Mouse (Mus musculus): Measurements from ENCODE around the gene Igf1r.

Gene Igf1r

DNA sequence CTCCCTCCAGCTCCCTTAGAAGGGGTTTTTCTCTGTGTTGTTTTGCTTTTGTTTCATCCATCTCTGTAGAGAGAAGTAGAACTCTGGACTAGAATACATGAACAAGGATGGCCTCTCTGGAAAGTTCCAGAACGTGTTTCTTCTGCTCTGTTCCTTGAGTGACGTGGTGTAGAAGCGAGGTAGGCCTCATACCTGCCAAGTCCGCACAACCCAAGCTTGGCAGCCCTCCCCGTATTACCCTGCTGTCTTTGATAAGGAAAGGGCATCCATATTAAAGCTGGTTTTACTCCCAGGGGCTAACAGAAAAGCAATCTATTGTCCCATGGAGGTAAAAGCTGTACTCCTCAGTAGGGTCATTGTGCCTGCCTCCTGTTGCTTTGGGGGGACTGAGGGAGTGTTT lies 164.9 kb downstream of the Igf1r start:
- DNase-seq (ENCODE audit: low read depth, low spot score): no peak

GRCm38 (mm10) chr7:68117981-68118380 lies 165.4 kb downstream of the Igf1r start:
- DNase-seq (ENCODE audit: low read depth, low spot score): no peak

DNA sequence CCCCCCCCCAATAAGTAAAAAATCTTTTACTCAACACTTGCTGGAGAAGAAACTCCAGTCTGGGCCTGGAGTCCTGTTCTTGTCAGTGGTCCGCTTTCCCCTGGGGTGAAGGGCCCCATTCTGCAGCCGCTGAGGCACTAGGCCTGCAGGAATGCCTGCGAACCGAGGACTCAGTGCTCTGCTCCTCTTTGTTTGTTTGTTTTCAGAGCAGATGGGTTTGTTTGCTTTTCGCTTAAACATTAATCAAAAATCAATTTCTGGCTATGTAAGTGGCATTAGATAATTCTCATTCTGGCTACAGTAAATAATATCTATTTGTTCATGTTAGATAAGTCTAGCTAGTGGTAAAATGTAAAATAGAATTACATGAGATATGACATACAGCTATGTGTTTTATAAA lies 167.0 kb downstream of the Igf1r start:
- DNase-seq (ENCODE audit: low read depth, low spot score): no peak

GRCm38 (mm10) chr7:68122418-68122817 lies 169.8 kb downstream of the Igf1r start:
- DNase-seq (ENCODE audit: low read depth, low spot score): no peak

GRCm38 (mm10) chr7:68125347-68125746 lies 172.7 kb downstream of the Igf1r start:
- DNase-seq (ENCODE audit: low read depth, low spot score): no peak

GRCm38 (mm10) chr7:68127799-68128261 lies 175.2 kb downstream of the Igf1r start:
- peak; percentile 55 for DNase-seq (ENCODE audit: low read depth, low spot score)

- no peak for DNase-seq (ENCODE audit: low read depth, low spot score)
These were observed 175.6 kb downstream of the Igf1r start for GRCm38 (mm10) chr7:68128271-68128674.

- DNase-seq (ENCODE audit: low read depth, low spot score): peak; percentile 95
These were observed 176.5 kb downstream of the Igf1r start for GRCm38 (mm10) chr7:68129077-68129511.

DNA sequence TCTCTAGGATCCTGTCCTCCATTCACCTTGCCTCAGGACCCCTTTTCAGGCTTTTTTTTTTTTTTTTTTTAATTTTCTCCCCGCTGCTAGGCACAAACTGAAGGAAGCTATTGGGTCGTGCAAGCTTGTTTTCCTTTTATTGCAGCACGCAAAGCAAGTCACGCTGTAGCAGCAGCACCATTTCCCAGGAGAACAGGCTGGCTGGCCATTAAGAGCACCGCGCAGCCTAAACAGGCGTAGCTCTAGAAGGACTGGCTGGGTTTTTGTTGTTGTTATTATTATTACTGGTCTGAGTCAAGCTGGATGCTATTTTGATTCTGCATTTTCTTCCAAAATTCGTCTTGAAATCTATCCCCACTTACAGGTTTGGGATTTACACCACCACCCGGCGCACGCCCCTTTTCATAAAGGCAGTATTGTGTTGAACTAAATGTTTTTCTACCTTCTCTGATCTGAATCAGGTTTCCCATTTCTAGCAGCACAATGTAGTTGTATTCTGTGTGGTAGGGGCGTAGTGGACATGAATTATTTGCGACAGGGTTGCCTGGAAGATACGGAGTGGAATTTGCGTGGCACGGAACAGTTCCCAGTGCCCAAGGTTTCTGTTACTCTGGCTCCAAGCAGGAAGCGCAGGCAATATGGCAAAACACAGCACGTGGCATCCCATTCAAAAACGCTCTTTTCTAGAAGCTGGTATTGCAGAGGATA lies 177.1 kb downstream of the Igf1r start:
- DNase-seq (ENCODE audit: low read depth, low spot score): peak; percentile 70

DNA sequence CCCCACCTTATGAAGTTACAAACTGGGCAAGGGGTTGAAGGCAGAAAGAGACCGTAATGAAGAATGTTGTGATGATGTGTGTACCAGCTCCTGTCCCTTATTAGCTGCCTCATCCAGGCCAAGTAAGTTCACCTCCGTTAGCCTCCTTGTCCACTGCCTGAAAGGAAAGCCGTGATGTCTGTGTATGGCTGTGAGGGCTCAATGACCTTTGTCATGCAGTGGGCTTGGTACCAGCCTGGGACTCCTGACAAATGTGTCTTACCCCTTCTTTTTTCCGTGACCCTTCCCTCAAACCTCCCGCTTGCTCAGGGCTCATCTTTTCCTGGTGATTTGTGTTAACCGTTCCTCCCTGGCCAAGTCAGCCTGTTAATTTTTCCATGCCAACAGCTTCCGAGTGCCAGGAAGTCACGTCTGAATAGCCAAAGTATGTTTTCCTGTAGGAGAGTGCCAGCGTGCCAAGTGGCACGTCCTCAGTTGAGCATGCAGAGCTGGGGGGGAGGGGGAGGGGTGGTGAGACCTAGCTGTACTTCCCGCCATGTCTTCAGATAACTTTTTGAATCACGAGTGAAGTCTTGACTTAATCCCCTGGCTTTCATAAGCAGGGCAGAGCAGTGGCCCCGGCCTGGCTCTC lies 178.4 kb downstream of the Igf1r start:
- peak; percentile 17 for DNase-seq (ENCODE audit: low read depth, low spot score)

- DNase-seq (ENCODE audit: low read depth, low spot score): peak; percentile 61
These were observed 181.1 kb downstream of the Igf1r start for GRCm38 (mm10) chr7:68133679-68134078.

DNA sequence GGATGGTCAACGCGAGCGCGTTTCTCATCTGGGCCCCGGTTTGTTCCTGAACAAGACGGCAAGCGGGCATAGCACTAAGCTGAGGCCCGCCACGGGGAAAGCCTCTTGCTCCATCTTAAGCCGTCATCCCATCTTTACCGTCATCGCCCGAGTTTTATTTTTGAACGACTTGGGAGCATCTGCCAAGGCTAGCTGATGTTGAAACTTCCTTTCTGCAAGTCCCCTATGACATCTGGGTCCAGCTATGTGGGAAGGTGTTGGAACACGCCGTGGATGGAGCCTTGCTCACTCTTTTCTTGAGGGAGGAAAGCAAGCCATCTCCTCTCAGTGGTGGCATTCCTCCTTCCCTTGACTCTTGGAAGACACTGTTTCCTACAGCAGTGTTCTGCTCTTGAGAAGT lies 182.3 kb downstream of the Igf1r start:
- no peak for DNase-seq (ENCODE audit: low read depth, low spot score)

DNA sequence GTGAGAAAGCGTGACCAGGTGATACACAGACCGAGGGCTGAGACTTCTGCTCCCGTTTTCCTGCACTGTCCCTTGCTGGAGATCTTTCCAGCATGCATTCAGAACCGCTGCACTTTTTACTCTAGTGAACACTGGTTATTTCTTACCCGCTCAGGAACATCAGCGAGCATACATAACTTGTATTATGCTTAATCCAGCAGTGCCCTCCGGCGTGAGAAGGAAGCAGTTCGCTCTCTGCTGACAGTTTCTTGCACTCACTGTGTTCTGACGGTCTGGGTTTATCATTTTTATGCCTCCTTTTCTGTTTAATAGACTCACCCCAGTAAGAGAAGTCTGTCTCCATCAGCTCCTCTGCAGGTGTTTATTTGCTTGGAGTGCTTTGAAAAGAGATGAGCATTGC lies 183.4 kb downstream of the Igf1r start:
- no peak for DNase-seq (ENCODE audit: low read depth, low spot score)

DNA sequence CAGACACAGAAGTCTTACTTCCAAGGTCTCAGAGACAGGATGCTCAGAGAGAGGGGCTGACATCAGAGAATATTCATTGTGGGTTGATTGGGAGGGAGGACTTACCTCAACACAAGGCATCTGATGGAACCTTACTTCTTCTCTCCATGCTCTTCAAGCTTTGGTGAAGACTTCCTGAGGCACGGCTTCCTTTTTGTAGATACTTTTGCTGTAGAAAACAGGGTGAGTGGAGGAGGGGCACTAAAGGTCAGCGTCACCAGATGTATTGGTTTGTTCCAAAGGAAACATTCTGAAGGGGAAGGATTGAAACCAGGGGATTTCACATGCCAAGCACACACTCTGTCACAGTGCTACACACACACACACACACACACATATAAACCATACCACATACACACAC lies 186.8 kb downstream of the Igf1r start:
- peak; percentile 56 for DNase-seq (ENCODE audit: low read depth, low spot score)

GRCm38 (mm10) chr7:68140041-68140807 lies 187.6 kb downstream of the Igf1r start:
- DNase-seq (ENCODE audit: low read depth, low spot score): no peak

DNA sequence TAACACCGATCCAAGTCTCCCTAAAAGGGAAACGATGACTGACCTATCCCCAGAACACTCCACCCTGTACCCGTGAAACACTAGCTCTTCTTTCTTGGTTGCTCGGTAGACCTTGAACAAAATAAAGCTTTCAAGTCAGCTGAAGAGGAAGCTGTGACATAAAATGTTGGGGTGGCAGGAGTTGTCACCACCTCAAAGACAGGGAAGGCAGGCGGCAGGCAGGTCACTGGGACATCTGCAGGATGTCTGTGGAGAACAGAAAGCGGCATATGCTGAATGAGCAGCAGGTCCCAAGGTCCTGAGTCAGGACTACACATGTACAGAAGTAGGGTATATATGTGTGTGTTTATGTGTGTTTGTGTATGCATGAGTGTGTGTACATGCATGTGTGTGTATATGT lies 191.6 kb downstream of the Igf1r start:
- peak; percentile 63 for DNase-seq (ENCODE audit: low read depth, low spot score)

DNA sequence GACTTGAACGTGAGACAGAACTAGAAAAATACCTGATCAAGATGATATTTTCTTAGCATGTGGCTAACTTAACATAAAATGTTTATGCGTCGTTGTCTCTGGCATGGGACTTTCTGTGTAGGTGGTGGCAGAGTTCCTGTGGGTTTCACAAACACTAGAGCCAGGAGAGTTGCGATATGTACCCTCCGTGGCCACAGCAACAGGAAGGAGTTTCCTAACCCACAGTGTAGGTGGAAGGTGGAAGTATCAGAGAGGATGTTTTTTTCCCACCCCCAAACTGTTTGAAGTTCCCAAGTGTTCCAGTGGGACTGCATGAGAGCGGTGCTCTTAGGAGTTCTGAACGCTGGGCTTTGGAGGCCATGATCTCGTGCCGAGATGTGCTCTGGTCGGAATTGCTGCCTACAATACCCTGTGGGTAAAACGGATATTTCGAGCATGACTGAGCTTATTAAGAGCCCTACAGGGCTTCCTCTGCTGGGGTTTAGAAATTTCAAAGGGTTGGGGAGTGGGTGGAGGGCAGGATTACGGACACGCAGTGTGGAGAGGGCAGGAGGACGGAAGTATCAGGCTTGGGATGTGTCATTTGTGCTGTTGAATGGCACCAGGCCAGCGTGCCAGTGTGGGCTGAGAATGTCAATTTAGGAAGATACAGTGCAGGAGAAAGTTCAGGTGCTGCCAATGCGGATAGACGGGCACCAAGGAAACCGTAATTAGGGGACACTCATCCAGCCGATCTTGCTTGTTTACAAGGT lies 195.8 kb downstream of the Igf1r start:
- peak; percentile 45 for DNase-seq (ENCODE audit: low read depth, low spot score)

DNA sequence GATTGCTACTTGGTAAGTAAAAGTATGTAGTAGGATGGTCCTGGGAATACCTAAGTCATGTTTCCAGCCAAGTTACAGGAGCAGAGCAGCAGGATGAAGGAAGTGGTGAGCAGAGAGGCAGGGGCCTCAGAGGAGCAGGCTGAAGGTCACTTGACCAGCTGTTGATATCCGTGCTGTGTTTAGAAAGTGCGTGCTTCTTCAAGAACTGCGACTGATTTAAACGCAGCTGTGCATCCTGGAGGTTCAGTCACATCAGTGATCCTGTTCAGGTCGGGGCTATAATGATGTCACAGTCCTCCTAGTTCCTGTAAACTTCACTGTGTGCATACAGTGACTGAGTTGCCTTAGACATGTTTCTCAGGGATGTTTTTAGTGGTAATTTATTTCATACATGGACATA lies 199.3 kb downstream of the Igf1r start:
- no peak for DNase-seq (ENCODE audit: low read depth, low spot score)

DNA sequence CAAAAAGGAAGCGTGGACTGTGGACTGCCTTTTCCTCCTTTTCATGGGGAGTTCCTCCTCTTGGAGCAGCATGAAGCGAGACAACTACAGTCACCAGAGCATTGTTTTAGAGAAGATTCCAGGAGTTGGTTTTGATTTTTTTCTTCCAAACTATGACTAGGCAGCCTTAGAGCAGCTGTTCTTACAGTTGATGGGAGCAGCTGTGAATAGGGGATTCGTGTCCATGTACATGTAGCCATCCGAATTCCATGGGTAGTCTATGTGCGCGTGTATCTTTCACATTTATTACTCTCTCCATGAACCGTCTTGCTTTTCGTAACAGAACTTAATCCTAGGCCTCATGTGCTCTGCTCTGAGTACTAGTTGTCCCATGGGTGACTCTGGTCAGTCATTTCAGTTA lies 199.8 kb downstream of the Igf1r start:
- DNase-seq (ENCODE audit: low read depth, low spot score): no peak

GRCm38 (mm10) chr7:68153269-68153668 lies 200.6 kb downstream of the Igf1r start:
- DNase-seq (ENCODE audit: low read depth, low spot score): no peak

GRCm38 (mm10) chr7:68154588-68154987 lies 202.0 kb downstream of the Igf1r start:
- DNase-seq (ENCODE audit: low read depth, low spot score): no peak
